Mouse (Mus musculus): ENCODE measurements around the gene Pbx1. TPM values are rescaled to one million over a fixed set of nuclear protein-coding genes. Genes with fewer than 3 reads are reported as not detected.

The Pbx1 gene
- polyA plus RNA-seq, 1 experiment from 2014 or later, result 34.4 TPM

- Histone ChIP-seq H3K27me3 (no peaks in the 10 kb centered on the region), H3K27ac (replicated peaks) (peak overlapping the region; percentile 67; the same call in 1 of the 2 replicates), H3K9ac (peak overlapping the region; percentile 57; the same call in 1 of the 2 replicates), H3K36me3 (no peaks in the 10 kb centered on the region), H3K4me2 (peak overlapping the region; percentile 58), H3K4me3 (peak overlapping the region; percentile 91), H3K9me3 (no peaks in the 10 kb centered on the region), H3K4me1 (replicated peaks) (peaks cover 19% of the 10 kb centered on the region)
- peak; percentile 99 for ATAC-seq (ENCODE audit: low read depth)
- under 1% methylated on average over 21 of the region's 22 CpGs for WGBS
Measured at GRCm38 (mm10) chr1:168432281-168432725, 233 bp upstream of the Pbx1 start.

- Histone ChIP-seq H3K4me3 (peak overlapping the region; percentile 91), H3K9ac (peak overlapping the region; percentile 98), H3K9me3 (no peaks in the 10 kb centered on the region), H3K27me3 (no peaks in the 10 kb centered on the region), H3K4me1 (replicated peaks) (peaks cover 24% of the 10 kb centered on the region), H3K27ac (replicated peaks) (peak overlapping the region; percentile 98), H3K4me2 (peak overlapping the region; percentile 75), H3K36me3 (no peaks in the 10 kb centered on the region)
- peak; percentile 93 for ATAC-seq (ENCODE audit: low read depth)
- 0% methylated on average over 13 of the region's 14 CpGs for WGBS
Measured at GRCm38 (mm10) chr1:168431711-168432231, 299 bp downstream of the Pbx1 start.

- Histone ChIP-seq H3K27me3 (no peaks in the 10 kb centered on the region), H3K4me2 (peak overlapping the region; percentile 75), H3K4me1 (replicated peaks) (peaks cover 31% of the 10 kb centered on the region), H3K27ac (replicated peaks) (peak overlapping the region; percentile 98), H3K4me3 (peak overlapping the region; percentile 91), H3K9ac (peak overlapping the region; percentile 98), H3K9me3 (no peaks in the 10 kb centered on the region), H3K36me3 (no peaks in the 10 kb centered on the region)
- no peak for ATAC-seq (ENCODE audit: low read depth)
- under 1% methylated on average over 37 of the region's 37 CpGs for WGBS
Measured at GRCm38 (mm10) chr1:168430868-168431710, 981 bp downstream of the Pbx1 start.

- H3K4me2 ChIP-seq, result peak overlapping the region; percentile 75
- H3K36me3 ChIP-seq, result no peaks in the 10 kb centered on the region
- peak overlapping the region; percentile 54 for H3K27ac ChIP-seq (replicated peaks)
- no peaks in the 10 kb centered on the region for H3K9me3 ChIP-seq
- H3K9ac ChIP-seq, result peak overlapping the region; percentile 98
- WGBS, result 1% methylated on average over 5 of the region's 5 CpGs
- ATAC-seq (ENCODE audit: low read depth), result no peak
- peak overlapping the region; percentile 91 for H3K4me3 ChIP-seq
- H3K27me3 ChIP-seq, result no peaks in the 10 kb centered on the region
- H3K4me1 ChIP-seq (replicated peaks), result peaks cover 41% of the 10 kb centered on the region
Measured at GRCm38 (mm10) chr1:168429856-168430644, 2.0 kb downstream of the Pbx1 start.

- H3K27ac ChIP-seq (replicated peaks), result peak overlapping the region; percentile 54
- peak overlapping the region; percentile 98 for H3K9ac ChIP-seq
- 1% methylated on average over 5 of the region's 5 CpGs for WGBS
- peak overlapping the region; percentile 75 for H3K4me2 ChIP-seq
- H3K4me3 ChIP-seq, result peak overlapping the region; percentile 91
- peaks cover 48% of the 10 kb centered on the region for H3K4me1 ChIP-seq (replicated peaks)
- H3K27me3 ChIP-seq, result no peaks in the 10 kb centered on the region
- no peaks in the 10 kb centered on the region for H3K36me3 ChIP-seq
- ATAC-seq (ENCODE audit: low read depth), result no peak
- no peaks in the 10 kb centered on the region for H3K9me3 ChIP-seq
Measured at GRCm38 (mm10) chr1:168429406-168429805, 2.7 kb downstream of the Pbx1 start.

GRCm38 (mm10) chr1:168428255-168428654 lies 3.8 kb downstream of the Pbx1 start:
- no peaks in the 10 kb centered on the region for H3K9me3 ChIP-seq
- peak overlapping the region; percentile 91 for H3K4me3 ChIP-seq
- H3K27me3 ChIP-seq, result no peaks in the 10 kb centered on the region
- peak overlapping the region; percentile 68 for H3K9ac ChIP-seq
- peak overlapping the region; percentile 75 for H3K4me2 ChIP-seq
- peak overlapping the region; percentile 72 for H3K27ac ChIP-seq (replicated peaks)
- H3K4me1 ChIP-seq (replicated peaks), result peaks cover 58% of the 10 kb centered on the region
- no peak for ATAC-seq (ENCODE audit: low read depth)
- H3K36me3 ChIP-seq, result no peaks in the 10 kb centered on the region
- WGBS, result 16% methylated on average over 6 of the region's 6 CpGs

- WGBS, result 6% methylated on average over 4 of the region's 4 CpGs
- peaks cover 61% of the 10 kb centered on the region for H3K4me1 ChIP-seq (replicated peaks)
- no peaks in the 10 kb centered on the region for H3K27me3 ChIP-seq
- ATAC-seq (ENCODE audit: low read depth), result no peak
- peak overlapping the region; percentile 72 for H3K27ac ChIP-seq (replicated peaks)
- H3K9me3 ChIP-seq, result no peaks in the 10 kb centered on the region
- H3K4me2 ChIP-seq, result peak overlapping the region; percentile 75
- no peaks in the 10 kb centered on the region for H3K36me3 ChIP-seq
- peak overlapping the region; percentile 91 for H3K4me3 ChIP-seq
- peak overlapping the region; percentile 68 for H3K9ac ChIP-seq
Measured at GRCm38 (mm10) chr1:168427596-168427995, 4.5 kb downstream of the Pbx1 start.

GRCm38 (mm10) chr1:168426900-168427299 lies 5.2 kb downstream of the Pbx1 start:
- Histone ChIP-seq H3K9ac (peak overlapping the region; percentile 68), H3K9me3 (no peaks in the 10 kb centered on the region), H3K36me3 (no peaks in the 10 kb centered on the region), H3K4me1 (replicated peaks) (peaks cover 61% of the 10 kb centered on the region), H3K4me2 (peak overlapping the region; percentile 75), H3K27ac (replicated peaks) (peak overlapping the region; percentile 72), H3K27me3 (no peaks in the 10 kb centered on the region), H3K4me3 (peak overlapping the region; percentile 91)
- ATAC-seq (ENCODE audit: low read depth), result no peak
- WGBS, result 20% methylated on average over 9 of the region's 9 CpGs

- Histone ChIP-seq H3K9ac (peak overlapping the region; percentile 68), H3K36me3 (no peaks in the 10 kb centered on the region), H3K4me3 (peak overlapping the region; percentile 91), H3K27ac (replicated peaks) (peak overlapping the region; percentile 72; the same call in 1 of the 2 replicates), H3K27me3 (no peaks in the 10 kb centered on the region), H3K4me1 (replicated peaks) (peaks cover 61% of the 10 kb centered on the region), H3K9me3 (no peaks in the 10 kb centered on the region), H3K4me2 (peak overlapping the region; percentile 75)
- WGBS, result 38% methylated on average over 7 of the region's 7 CpGs
- ATAC-seq (ENCODE audit: low read depth), result no peak
Measured at GRCm38 (mm10) chr1:168426281-168426680, 5.8 kb downstream of the Pbx1 start.

GRCm38 (mm10) chr1:168425017-168425705 lies 6.9 kb downstream of the Pbx1 start:
- Histone ChIP-seq H3K4me3 (peak overlapping the region; percentile 91), H3K27ac (replicated peaks) (no peak overlapping the region), H3K9ac (peak overlapping the region; percentile 54; the same call in 1 of the 2 replicates), H3K27me3 (no peaks in the 10 kb centered on the region), H3K36me3 (peaks cover 7% of the 10 kb centered on the region; the same call in 1 of the 2 replicates), H3K4me1 (replicated peaks) (peaks cover 61% of the 10 kb centered on the region), H3K9me3 (no peaks in the 10 kb centered on the region), H3K4me2 (peak overlapping the region; percentile 75)
- WGBS, result 22% methylated on average over 5 of the region's 5 CpGs
- no peak for ATAC-seq (ENCODE audit: low read depth)

GRCm38 (mm10) chr1:168423389-168423930 lies 8.6 kb downstream of the Pbx1 start:
- WGBS, result 78% methylated on average over 11 of the region's 11 CpGs
- H3K9ac ChIP-seq, result 0 out of 2 replicates have a peak overlapping the region, but pooled peaks have one; percentile 22
- no peak for ATAC-seq (ENCODE audit: low read depth)
- no peaks in the 10 kb centered on the region for H3K9me3 ChIP-seq
- H3K27me3 ChIP-seq, result no peaks in the 10 kb centered on the region
- no peak overlapping the region for H3K4me3 ChIP-seq
- H3K27ac ChIP-seq (replicated peaks), result no peak overlapping the region
- peaks cover 10% of the 10 kb centered on the region; the same call in 1 of the 2 replicates for H3K36me3 ChIP-seq
- H3K4me1 ChIP-seq (replicated peaks), result peaks cover 62% of the 10 kb centered on the region
- H3K4me2 ChIP-seq, result 0 out of 2 replicates have a peak overlapping the region, but pooled peaks have one; percentile 13
